Mouse (Mus musculus): ENCODE data around the gene Pprc1.

GRCm38 (mm10) chr19:46103437-46104186 is 58.9 kb downstream of the Pprc1 start:
- TF ChIP-seq POLR2A (IDR thresholded peaks at IDR 0.05; ENCODE audit: insufficient read depth, low read depth, low read length) (no peak), CTCF (IDR thresholded peaks at IDR 0.05; ENCODE audit: insufficient read depth, low read depth, low read length) (no peak)
